Mouse (Mus musculus) limb, embryonic 10.5 days (tissue): Measurements from ENCODE around the gene Fez1. TPM values are rescaled to one million over a fixed set of nuclear protein-coding genes. Genes with fewer than 3 reads are reported as not detected.

Experiments used
- DNase-seq: peaks from one replicate; pipeline ENCODE4 v3.0.0-alpha.2; 2017; ENCODE audit warnings: low spot score
- H3K27ac ChIP-seq: fragments of 300-500 bp; sonication (generic); 2 replicates; pipeline ENCODE4 v1.5.1; 2016; ENCODE audit warnings: mild to moderate bottlenecking
- H3K27me3 ChIP-seq: fragments of 300-500 bp; sonication (generic); 2 replicates; pipeline ENCODE4 v1.6.1; 2016; ENCODE audit warnings: low read depth, mild to moderate bottlenecking; ENCODE audit not compliant: poor library complexity, severe bottlenecking
- H3K36me3 ChIP-seq: fragments of 300-500 bp; sonication (generic); 2 replicates; pipeline ENCODE4 v1.6.1; 2016; ENCODE audit warnings: mild to moderate bottlenecking, moderate library complexity
- H3K4me1 ChIP-seq: fragments of 300-500 bp; sonication (generic); 2 replicates; pipeline ENCODE4 v1.6.1; 2016
- H3K4me3 ChIP-seq: fragments of 300-500 bp; sonication (generic); 2 replicates; pipeline ENCODE4 v1.5.1; 2016; ENCODE audit warnings: mild to moderate bottlenecking, moderate library complexity
- H3K9me3 ChIP-seq: fragments of 300-500 bp; sonication (generic); replicated peaks from 2 replicates; pipeline ENCODE4 v1.6.1; 2016; ENCODE audit warnings: mild to moderate bottlenecking
- WGBS: fragments of 180-500 bp; shearing (Covaris S2); methylation state at CpG from one replicate; pipeline ENCODE4 v1.1.7; 2016; 5-methylcytosine and 5-hydroxymethylcytosine counted together
- polyA plus RNA-seq: library from polyadenylated mRNA; unstranded; fragments of >200 nt; fragmentation: Nextera tagmentation; extraction: Ambion mirVana; gene quantifications from 2 replicates; pipeline ENCODE4 v1.2.1, GENCODE M21; 2016

The Fez1 gene
- polyA plus RNA-seq, 1 experiment from 2014 or later: 10.0 TPM

- Histone ChIP-seq H3K27me3 (peaks cover 57% of the 10 kb centered on the region), H3K4me3 (no peak overlapping the region), H3K9me3 (no peaks in the 10 kb centered on the region), H3K27ac (no peak overlapping the region), H3K36me3 (no peaks in the 10 kb centered on the region), H3K4me1 (peaks cover 13% of the 10 kb centered on the region)
- DNase-seq: no peak
- 83% methylated on average over 13 of the region's 13 CpGs for WGBS
Measured at GRCm38 (mm10) chr9:36921718-36922415, 100.2 kb downstream of the Fez1 start.

GRCm38 (mm10) chr9:36923753-36924152 is 102.1 kb downstream of the Fez1 start:
- no peak overlapping the region for H3K4me3 ChIP-seq
- H3K36me3 ChIP-seq: no peaks in the 10 kb centered on the region
- H3K9me3 ChIP-seq: no peaks in the 10 kb centered on the region
- peaks cover 48% of the 10 kb centered on the region for H3K27me3 ChIP-seq
- H3K4me1 ChIP-seq: peaks cover 7% of the 10 kb centered on the region; the same call in 1 of the 2 replicates
- H3K27ac ChIP-seq: no peak overlapping the region
- WGBS: 86% methylated on average over 5 of the region's 5 CpGs
- DNase-seq: no peak

Other genes starting within 250 kb of the Fez1 start
- gene Gm17689, start 239.2 kb upstream of the Fez1 start, polyA plus RNA-seq: not detected in 2 replicates
- not detected in 2 replicates for gene A630095E13Rik, start 178.5 kb upstream of the Fez1 start, polyA plus RNA-seq
- gene Acrv1, start 128.6 kb upstream of the Fez1 start, polyA plus RNA-seq: not detected in 2 replicates
- gene Chek1, start 94.8 kb upstream of the Fez1 start, polyA plus RNA-seq: 55.4 and 64.2 TPM in 2 replicates
- gene Stt3a, start 54.2 kb upstream of the Fez1 start, polyA plus RNA-seq: 169 and 198 TPM in 2 replicates
- gene Ei24, start 24.5 kb upstream of the Fez1 start, polyA plus RNA-seq: 84.3 and 91.1 TPM in 2 replicates